Mouse (Mus musculus): Measurements from ENCODE around the gene Mtfr1l. TPM values are rescaled to one million over a fixed set of nuclear protein-coding genes. Genes with fewer than 3 reads are reported as not detected.
"Not testable (repeated sequence)": the region's sequence is repeated elsewhere in the genome, so short reads cannot be mapped to it uniquely, and the experiment has no call there.

Gene Mtfr1l
- polyA plus RNA-seq, 1 experiment from 2014 or later, result 116 TPM

GRCm38 (mm10) chr4:134498983-134499382 lies 36.2 kb downstream of the Mtfr1l start:
- WGBS, result 86% methylated on average over 6 of the region's 6 CpGs

DNA sequence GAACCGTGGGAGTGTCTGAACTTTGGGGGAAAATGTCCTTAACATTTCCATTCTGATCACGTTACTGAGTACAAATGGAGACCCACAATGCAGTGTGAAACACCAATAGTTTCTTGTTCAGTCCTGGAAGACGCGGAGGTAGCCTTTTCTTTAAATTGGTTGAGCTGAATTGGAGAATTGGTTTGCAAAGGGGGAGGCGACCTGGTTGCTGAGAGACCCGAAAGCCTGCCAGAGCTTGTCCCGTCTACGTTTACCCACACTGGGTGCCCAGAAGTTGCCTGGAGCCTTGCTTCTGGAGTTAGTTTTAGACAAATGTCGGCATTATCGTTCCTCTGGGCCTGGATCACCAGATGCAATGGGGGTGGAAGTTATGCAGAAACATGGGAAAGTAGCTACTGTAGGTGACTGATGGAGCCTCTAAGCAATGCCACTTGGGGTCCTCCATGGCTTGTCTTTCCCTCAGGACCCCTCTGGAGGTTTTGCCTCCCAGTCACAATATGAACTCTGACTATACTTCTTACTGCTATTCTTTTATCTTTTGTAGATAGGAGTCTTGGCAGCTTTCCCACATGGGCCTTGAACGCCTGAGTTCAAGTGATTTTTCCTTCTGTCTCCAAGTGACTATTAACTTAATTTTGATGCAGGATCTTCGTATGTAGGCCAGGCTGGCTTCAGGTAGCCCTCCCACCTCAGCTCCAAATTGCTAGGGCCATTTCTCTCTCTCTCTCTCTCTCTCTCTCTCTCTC lies 37.0 kb downstream of the Mtfr1l start:
- Histone ChIP-seq H3K36me3 (no peaks in the 10 kb centered on the region), H3K4me2 (replicated peaks) (peak overlapping the region; percentile 97), H3K9me3 (replicated peaks) (no peaks in the 10 kb centered on the region), H3K9ac (no peak overlapping the region), H3K27me3 (no peaks in the 10 kb centered on the region), H3K4me1 (peaks cover 32% of the 10 kb centered on the region), H3K4me3 (replicated peaks) (no peak overlapping the region), H3K27ac (replicated peaks) (no peak overlapping the region)
- WGBS, result 58% methylated on average over 12 of the region's 12 CpGs
- ATAC-seq (ENCODE audit: insufficient number of reproducible peaks, low FRiP score, low TSS enrichment, low read depth), result no peak

More at GRCm38 (mm10) chr4:134498983-134499382, 36.2 kb downstream of the Mtfr1l start:
- peaks cover 32% of the 10 kb centered on the region for H3K4me1 ChIP-seq
- not testable (repeated sequence) for H3K27ac ChIP-seq (replicated peaks); H3K36me3 ChIP-seq; H3K27me3 ChIP-seq; H3K4me3 ChIP-seq (replicated peaks); H3K4me2 ChIP-seq (replicated peaks); ATAC-seq (ENCODE audit: insufficient number of reproducible peaks, low FRiP score, low TSS enrichment, low read depth); H3K9ac ChIP-seq; H3K9me3 ChIP-seq (replicated peaks)

- Histone ChIP-seq H3K27ac (replicated peaks) (0 out of 2 replicates have a peak overlapping the region, but pooled peaks have one; percentile 68), H3K9ac (peak overlapping the region; percentile 50), H3K9me3 (replicated peaks) (no peaks in the 10 kb centered on the region), H3K4me2 (replicated peaks) (peak overlapping the region; percentile 97), H3K36me3 (no peaks in the 10 kb centered on the region), H3K4me1 (peaks cover 35% of the 10 kb centered on the region), H3K4me3 (replicated peaks) (peak overlapping the region; percentile 58), H3K27me3 (no peaks in the 10 kb centered on the region)
- no peak for ATAC-seq (ENCODE audit: insufficient number of reproducible peaks, low FRiP score, low TSS enrichment, low read depth)
- 3% methylated on average over 6 of the region's 6 CpGs for WGBS
These were observed 38.0 kb downstream of the Mtfr1l start for GRCm38 (mm10) chr4:134497223-134497622.

DNA sequence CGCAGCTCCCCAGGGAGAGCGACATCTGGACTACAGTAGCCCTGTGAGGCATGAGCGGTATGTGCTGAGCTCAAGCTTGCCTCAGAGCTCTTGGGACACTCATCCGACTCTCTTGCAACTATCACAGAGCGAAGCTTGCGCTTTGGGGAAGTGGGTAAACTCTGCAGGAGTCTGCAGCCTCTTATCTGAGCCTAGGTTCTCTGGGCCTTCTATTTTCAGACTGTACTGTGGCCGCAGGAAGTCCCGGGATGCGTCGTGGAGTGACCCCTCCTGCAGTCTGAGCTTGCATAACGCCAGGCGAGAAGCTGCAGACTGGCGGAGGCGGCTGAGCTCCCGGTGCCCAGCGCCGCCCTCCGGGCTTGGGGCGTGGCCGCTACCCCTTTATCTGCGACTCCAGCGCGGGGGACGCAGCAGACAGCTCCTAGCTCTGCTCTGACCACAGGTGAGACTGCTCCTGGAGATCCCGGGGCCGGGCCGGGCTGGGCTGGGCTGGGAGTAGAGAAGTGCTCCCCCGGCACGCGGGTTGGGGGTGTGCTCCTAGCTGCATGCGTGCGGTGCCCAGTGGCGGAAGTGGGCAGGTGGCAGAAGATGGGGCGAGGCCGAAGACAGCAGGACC lies 38.5 kb downstream of the Mtfr1l start, which contains the start of gene Paqr7:
Gene Paqr7 (plus strand): TSS at position 103 of the 616 bp plus-strand sequence.
- Histone ChIP-seq H3K36me3 (no peaks in the 10 kb centered on the region), H3K4me3 (replicated peaks) (peak within 1 kb of the TSS; percentile 58), H3K4me1 (peaks cover 38% of the 10 kb centered on the region), H3K4me2 (replicated peaks) (peak within 1 kb of the TSS; percentile 97), H3K27ac (replicated peaks) (peak within 1 kb of the TSS; percentile 68), H3K9ac (peak within 1 kb of the TSS; percentile 50), H3K9me3 (replicated peaks) (no peaks in the 10 kb centered on the region), H3K27me3 (no peaks in the 10 kb centered on the region)
- ATAC-seq (ENCODE audit: insufficient number of reproducible peaks, low FRiP score, low TSS enrichment, low read depth), result peak; percentile 49; the same call in 1 of the 2 replicates
- WGBS, result 4% methylated on average over 35 of the region's 35 CpGs

GRCm38 (mm10) chr4:134495546-134495923 lies 39.7 kb downstream of the Mtfr1l start:
- Histone ChIP-seq H3K36me3 (no peaks in the 10 kb centered on the region), H3K9ac (no peak overlapping the region), H3K4me2 (replicated peaks) (no peak overlapping the region), H3K4me1 (peaks cover 39% of the 10 kb centered on the region), H3K9me3 (replicated peaks) (no peaks in the 10 kb centered on the region), H3K4me3 (replicated peaks) (no peak overlapping the region), H3K27me3 (no peaks in the 10 kb centered on the region), H3K27ac (replicated peaks) (peak overlapping the region; percentile 23; the same call in 1 of the 2 replicates)
- 64% methylated on average over 5 of the region's 5 CpGs for WGBS
- ATAC-seq (ENCODE audit: insufficient number of reproducible peaks, low FRiP score, low TSS enrichment, low read depth), result no peak

GRCm38 (mm10) chr4:134494780-134495545 lies 40.2 kb downstream of the Mtfr1l start:
- no peaks in the 10 kb centered on the region for H3K9me3 ChIP-seq (replicated peaks)
- 64% methylated on average over 16 of the region's 16 CpGs for WGBS
- peak; percentile 51; the same call in 1 of the 2 replicates for ATAC-seq (ENCODE audit: insufficient number of reproducible peaks, low FRiP score, low TSS enrichment, low read depth)
- H3K27me3 ChIP-seq, result no peaks in the 10 kb centered on the region
- no peaks in the 10 kb centered on the region for H3K36me3 ChIP-seq
- H3K4me2 ChIP-seq (replicated peaks), result no peak overlapping the region
- no peak overlapping the region for H3K9ac ChIP-seq
- no peak overlapping the region for H3K4me3 ChIP-seq (replicated peaks)
- H3K27ac ChIP-seq (replicated peaks), result no peak overlapping the region
- H3K4me1 ChIP-seq, result peaks cover 39% of the 10 kb centered on the region

DNA sequence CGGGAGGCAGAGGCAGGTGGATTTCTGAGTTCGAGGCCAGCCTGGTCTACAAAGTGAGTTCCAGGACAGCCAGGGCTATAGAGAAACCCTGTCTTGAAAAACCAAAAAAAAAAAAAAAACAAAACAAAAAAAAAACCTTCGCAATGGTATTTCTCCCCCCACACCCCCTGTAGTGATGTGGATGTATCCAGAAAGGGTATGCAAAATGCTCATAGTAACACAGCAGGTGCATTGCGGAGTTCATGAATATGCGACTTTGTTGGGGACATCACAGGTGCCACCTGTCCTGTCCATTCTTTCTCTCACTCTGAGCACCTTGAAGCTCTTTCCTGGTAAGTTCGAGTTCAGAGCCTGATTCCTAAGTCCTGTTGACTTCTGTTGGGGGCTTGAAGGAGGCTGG lies 41.0 kb downstream of the Mtfr1l start:
- H3K4me3 ChIP-seq (replicated peaks); H3K27ac ChIP-seq (replicated peaks); H3K27me3 ChIP-seq; H3K9me3 ChIP-seq (replicated peaks); H3K4me2 ChIP-seq (replicated peaks); H3K36me3 ChIP-seq; H3K9ac ChIP-seq; ATAC-seq (ENCODE audit: insufficient number of reproducible peaks, low FRiP score, low TSS enrichment, low read depth): not testable (repeated sequence)
- peaks cover 39% of the 10 kb centered on the region for H3K4me1 ChIP-seq
- 91% methylated on average over 6 of the region's 6 CpGs for WGBS

GRCm38 (mm10) chr4:134491716-134492115 lies 43.5 kb downstream of the Mtfr1l start:
- Histone ChIP-seq H3K4me2 (replicated peaks) (no peak overlapping the region), H3K9ac (no peak overlapping the region), H3K4me1 (peaks cover 25% of the 10 kb centered on the region), H3K9me3 (replicated peaks) (no peaks in the 10 kb centered on the region), H3K36me3 (no peaks in the 10 kb centered on the region), H3K27ac (replicated peaks) (no peak overlapping the region), H3K27me3 (no peaks in the 10 kb centered on the region), H3K4me3 (replicated peaks) (no peak overlapping the region)
- 0 out of 2 replicates have a peak, but pooled peaks have one; percentile 35 for ATAC-seq (ENCODE audit: insufficient number of reproducible peaks, low FRiP score, low TSS enrichment, low read depth)
- WGBS, result 48% methylated on average over 6 of the region's 6 CpGs

DNA sequence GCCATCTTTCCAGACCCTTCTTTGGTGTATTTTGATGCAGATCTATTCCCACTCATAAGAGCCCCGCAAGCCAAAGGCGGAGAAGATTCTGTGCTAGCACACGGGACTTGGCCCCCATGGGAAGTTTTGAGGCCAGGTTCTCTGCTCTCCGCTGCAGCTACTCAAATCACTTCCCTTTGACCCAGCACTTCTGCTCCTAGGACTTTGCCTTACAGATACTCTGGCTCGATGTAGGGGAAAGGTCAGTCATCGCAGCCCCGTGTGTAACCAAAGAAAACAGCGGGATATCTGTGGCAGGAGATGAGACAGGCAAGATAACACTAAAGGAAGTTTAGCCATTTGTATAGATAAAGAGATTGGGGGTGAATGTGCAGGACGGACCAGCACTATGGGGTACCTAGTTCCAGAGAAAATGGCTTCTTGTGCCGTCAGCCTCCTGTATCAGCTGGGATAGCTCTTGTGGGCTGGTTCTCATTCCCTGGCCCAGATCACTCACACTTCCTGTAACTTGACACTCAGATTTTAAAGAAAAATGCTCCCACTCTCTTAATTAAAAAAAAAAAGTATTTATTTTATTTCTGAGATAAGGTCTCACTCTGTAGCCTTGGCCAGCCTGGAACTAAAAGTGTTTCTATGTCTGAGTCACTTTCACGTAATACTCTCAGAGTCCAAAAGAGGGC lies 45.1 kb downstream of the Mtfr1l start:
- H3K4me1 ChIP-seq, result peaks cover 10% of the 10 kb centered on the region; the same call in 1 of the 2 replicates
- H3K27ac ChIP-seq (replicated peaks), result no peak overlapping the region
- ATAC-seq (ENCODE audit: insufficient number of reproducible peaks, low FRiP score, low TSS enrichment, low read depth), result no peak
- H3K4me3 ChIP-seq (replicated peaks), result no peak overlapping the region
- no peak overlapping the region for H3K9ac ChIP-seq
- no peaks in the 10 kb centered on the region for H3K27me3 ChIP-seq
- 86% methylated on average over 11 of the region's 11 CpGs for WGBS
- no peaks in the 10 kb centered on the region for H3K9me3 ChIP-seq (replicated peaks)
- H3K4me2 ChIP-seq (replicated peaks), result no peak overlapping the region
- no peaks in the 10 kb centered on the region for H3K36me3 ChIP-seq

GRCm38 (mm10) chr4:134488211-134488610 lies 47.0 kb downstream of the Mtfr1l start:
- no peaks in the 10 kb centered on the region for H3K36me3 ChIP-seq

More at GRCm38 (mm10) chr4:134488211-134488610, 47.0 kb downstream of the Mtfr1l start:
- Histone ChIP-seq H3K27ac (replicated peaks) (no peak overlapping the region), H3K9me3 (replicated peaks) (no peaks in the 10 kb centered on the region), H3K4me3 (replicated peaks) (no peak overlapping the region), H3K4me1 (0 out of 2 replicates have a peak, but pooled peaks cover 7% of the 10 kb centered on the region), H3K9ac (no peak overlapping the region), H3K27me3 (peaks cover 3% of the 10 kb centered on the region; the same call in 1 of the 2 replicates), H3K4me2 (replicated peaks) (no peak overlapping the region)
- no peak for ATAC-seq (ENCODE audit: insufficient number of reproducible peaks, low FRiP score, low TSS enrichment, low read depth)
- WGBS, result 82% methylated on average over 5 of the region's 5 CpGs

Data from embryonic facial prominence, embryonic 15.5 days (tissue).